Mouse (Mus musculus): ENCODE data around the gene Ifnar2. TPM values are rescaled to one million over a fixed set of nuclear protein-coding genes. Genes with fewer than 3 reads are reported as not detected.

Ifnar2 gene
- polyA plus RNA-seq, 1 experiment from 2014 or later = 41.1 TPM

DNA sequence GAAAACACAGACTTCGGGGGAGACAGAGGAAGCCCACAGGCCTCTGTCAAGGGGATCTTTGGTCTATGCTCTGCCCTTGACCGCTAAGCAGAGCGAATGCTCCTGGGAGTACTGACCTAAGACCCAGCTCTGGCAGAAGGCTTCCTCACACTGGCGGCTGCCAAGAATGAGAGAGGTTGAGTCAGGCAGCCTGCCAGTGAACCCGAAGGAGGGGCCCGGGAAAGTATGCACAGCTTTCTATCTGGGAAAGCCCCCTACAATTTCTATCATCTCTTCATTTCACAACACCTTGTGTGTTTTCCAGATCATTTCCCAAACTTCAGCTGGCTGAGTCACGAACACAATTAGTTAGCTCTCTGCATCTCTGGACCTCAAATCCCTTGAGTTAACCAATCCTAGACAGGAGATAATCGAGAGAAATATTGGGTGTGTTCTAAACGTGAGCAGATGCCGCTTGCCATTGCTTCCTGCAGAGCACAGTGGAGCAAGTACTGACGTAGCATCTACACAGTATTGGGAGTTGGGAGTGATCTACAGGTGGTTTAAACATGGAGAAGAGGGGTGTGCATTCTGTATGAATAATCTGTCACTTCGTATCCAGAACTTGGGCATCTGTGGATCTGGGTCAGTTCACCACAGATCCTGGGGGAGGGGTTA is 9.8 kb upstream of the Ifnar2 start:
- no peak overlapping the region for H3K4me3 ChIP-seq (ENCODE audit: low read depth, low read length)
- no peak overlapping the region for H3K9ac ChIP-seq (ENCODE audit: low read length)
- H3K9me3 ChIP-seq (ENCODE audit: control insufficient read depth, low read length) = no peaks in the 10 kb centered on the region
- no peak overlapping the region for H3K4me2 ChIP-seq (ENCODE audit: low read length)
- peak overlapping the region; percentile 47; the same call in 1 of the 2 replicates for H3K27ac ChIP-seq (ENCODE audit: low read depth)
- ATAC-seq (replicated peaks; ENCODE audit: low FRiP score, low TSS enrichment, low read depth) (no peak), DNase-seq (ENCODE audit: low spot score) (no peak)
- H3K36me3 ChIP-seq (ENCODE audit: control insufficient read depth, insufficient read depth, low read length) = no peaks in the 10 kb centered on the region
- WGBS = 58% methylated on average over 12 of the region's 12 CpGs
- peaks cover 4% of the 10 kb centered on the region; the same call in 1 of the 2 replicates for H3K4me1 ChIP-seq (replicated peaks; ENCODE audit: control insufficient read depth, insufficient read depth, low read length)
- H3K27me3 ChIP-seq (replicated peaks; ENCODE audit: control insufficient read depth, insufficient read depth, low read length) = no peaks in the 10 kb centered on the region

DNA sequence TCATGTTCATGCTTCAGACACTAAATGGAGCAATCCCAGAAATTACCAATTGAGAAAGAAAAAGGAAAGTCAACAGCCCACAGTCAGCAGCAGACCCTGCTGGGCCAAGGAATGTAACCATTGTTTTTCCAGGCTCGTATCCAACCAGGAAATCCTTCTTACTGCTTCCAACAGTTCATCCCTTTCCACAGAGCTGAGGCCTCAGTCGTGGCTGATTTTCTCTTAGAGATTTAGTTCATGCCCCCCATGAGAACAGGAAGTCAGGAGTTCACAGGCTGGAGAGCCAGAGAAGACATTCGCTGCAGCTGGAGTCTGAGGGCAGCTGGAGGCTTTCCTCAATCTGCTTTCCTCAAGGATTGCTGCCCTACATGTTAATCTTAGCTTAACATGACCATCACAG is 9.1 kb upstream of the Ifnar2 start:
- Histone ChIP-seq H3K36me3 (ENCODE audit: control insufficient read depth, insufficient read depth, low read length) (no peaks in the 10 kb centered on the region), H3K27ac (ENCODE audit: low read depth) (peak overlapping the region; percentile 47; the same call in 1 of the 2 replicates), H3K9ac (ENCODE audit: low read length) (no peak overlapping the region), H3K9me3 (ENCODE audit: control insufficient read depth, low read length) (no peaks in the 10 kb centered on the region), H3K27me3 (replicated peaks; ENCODE audit: control insufficient read depth, insufficient read depth, low read length) (no peaks in the 10 kb centered on the region), H3K4me1 (replicated peaks; ENCODE audit: control insufficient read depth, insufficient read depth, low read length) (peaks cover 4% of the 10 kb centered on the region; the same call in 1 of the 2 replicates), H3K4me3 (ENCODE audit: low read depth, low read length) (no peak overlapping the region), H3K4me2 (ENCODE audit: low read length) (no peak overlapping the region)
- ATAC-seq (replicated peaks; ENCODE audit: low FRiP score, low TSS enrichment, low read depth) (no peak), DNase-seq (ENCODE audit: low spot score) (no peak)
- WGBS = 18% methylated on average over 3 of the region's 3 CpGs

DNA sequence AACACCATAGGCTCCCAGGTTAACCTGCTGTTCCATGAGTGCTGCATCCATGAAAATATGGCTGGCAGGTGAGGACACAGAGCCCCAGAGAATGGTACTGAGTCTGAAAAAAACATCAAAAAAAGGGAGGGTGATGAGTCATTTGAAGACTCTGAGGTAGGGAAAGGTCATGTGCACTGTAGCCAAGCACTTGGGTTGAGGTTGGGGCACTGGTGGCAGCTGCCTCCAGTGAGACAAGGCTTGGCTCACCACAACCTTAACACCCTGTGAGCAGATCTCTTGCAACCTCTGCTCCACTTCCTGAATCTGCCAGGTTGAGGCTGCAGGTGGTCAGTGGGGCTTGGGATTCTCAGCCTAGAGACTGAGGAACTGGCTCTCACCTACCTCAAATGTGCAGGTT is 6.0 kb upstream of the Ifnar2 start:
- H3K4me3 ChIP-seq (ENCODE audit: low read depth, low read length) = no peak overlapping the region
- no peaks in the 10 kb centered on the region for H3K9me3 ChIP-seq (ENCODE audit: control insufficient read depth, low read length)
- peaks cover 4% of the 10 kb centered on the region; the same call in 1 of the 2 replicates for H3K4me1 ChIP-seq (replicated peaks; ENCODE audit: control insufficient read depth, insufficient read depth, low read length)
- no peaks in the 10 kb centered on the region for H3K36me3 ChIP-seq (ENCODE audit: control insufficient read depth, insufficient read depth, low read length)
- no peak overlapping the region for H3K4me2 ChIP-seq (ENCODE audit: low read length)
- H3K27me3 ChIP-seq (replicated peaks; ENCODE audit: control insufficient read depth, insufficient read depth, low read length) = no peaks in the 10 kb centered on the region
- no peak overlapping the region for H3K9ac ChIP-seq (ENCODE audit: low read length)
- ATAC-seq (replicated peaks; ENCODE audit: low FRiP score, low TSS enrichment, low read depth) (no peak), DNase-seq (ENCODE audit: low spot score) (no peak)
- no peak overlapping the region for H3K27ac ChIP-seq (ENCODE audit: low read depth)

DNA sequence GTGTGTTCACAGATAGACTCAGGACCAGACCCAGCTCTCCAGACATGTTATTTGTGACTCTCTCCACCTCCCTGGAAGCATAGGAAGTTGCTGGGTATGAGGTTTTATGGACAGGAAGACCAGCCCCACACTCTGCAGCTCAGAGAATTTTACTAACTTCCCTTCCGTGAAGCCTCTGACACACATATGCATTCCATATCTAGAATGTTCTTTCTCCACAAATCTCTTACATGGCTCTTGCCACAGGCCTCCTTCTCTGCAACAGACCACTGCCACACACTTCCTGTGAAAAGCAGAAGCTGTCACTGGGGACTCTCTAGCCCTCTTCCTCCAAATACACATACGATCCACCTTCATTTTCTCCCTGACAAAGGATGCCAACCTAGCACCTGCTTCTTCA is 5.5 kb upstream of the Ifnar2 start:
- no peak overlapping the region for H3K27ac ChIP-seq (ENCODE audit: low read depth)
- no peak overlapping the region for H3K9ac ChIP-seq (ENCODE audit: low read length)
- H3K36me3 ChIP-seq (ENCODE audit: control insufficient read depth, insufficient read depth, low read length) = no peaks in the 10 kb centered on the region
- H3K4me3 ChIP-seq (ENCODE audit: low read depth, low read length) = no peak overlapping the region
- no peak for DNase-seq (ENCODE audit: low spot score)
- H3K27me3 ChIP-seq (replicated peaks; ENCODE audit: control insufficient read depth, insufficient read depth, low read length) = no peaks in the 10 kb centered on the region
- 74% methylated on average over 2 of the region's 2 CpGs for WGBS
- H3K9me3 ChIP-seq (ENCODE audit: control insufficient read depth, low read length) = no peaks in the 10 kb centered on the region
- H3K4me2 ChIP-seq (ENCODE audit: low read length) = no peak overlapping the region
- ATAC-seq (replicated peaks; ENCODE audit: low FRiP score, low TSS enrichment, low read depth) = no peak
- peaks cover 4% of the 10 kb centered on the region; the same call in 1 of the 2 replicates for H3K4me1 ChIP-seq (replicated peaks; ENCODE audit: control insufficient read depth, insufficient read depth, low read length)

DNA sequence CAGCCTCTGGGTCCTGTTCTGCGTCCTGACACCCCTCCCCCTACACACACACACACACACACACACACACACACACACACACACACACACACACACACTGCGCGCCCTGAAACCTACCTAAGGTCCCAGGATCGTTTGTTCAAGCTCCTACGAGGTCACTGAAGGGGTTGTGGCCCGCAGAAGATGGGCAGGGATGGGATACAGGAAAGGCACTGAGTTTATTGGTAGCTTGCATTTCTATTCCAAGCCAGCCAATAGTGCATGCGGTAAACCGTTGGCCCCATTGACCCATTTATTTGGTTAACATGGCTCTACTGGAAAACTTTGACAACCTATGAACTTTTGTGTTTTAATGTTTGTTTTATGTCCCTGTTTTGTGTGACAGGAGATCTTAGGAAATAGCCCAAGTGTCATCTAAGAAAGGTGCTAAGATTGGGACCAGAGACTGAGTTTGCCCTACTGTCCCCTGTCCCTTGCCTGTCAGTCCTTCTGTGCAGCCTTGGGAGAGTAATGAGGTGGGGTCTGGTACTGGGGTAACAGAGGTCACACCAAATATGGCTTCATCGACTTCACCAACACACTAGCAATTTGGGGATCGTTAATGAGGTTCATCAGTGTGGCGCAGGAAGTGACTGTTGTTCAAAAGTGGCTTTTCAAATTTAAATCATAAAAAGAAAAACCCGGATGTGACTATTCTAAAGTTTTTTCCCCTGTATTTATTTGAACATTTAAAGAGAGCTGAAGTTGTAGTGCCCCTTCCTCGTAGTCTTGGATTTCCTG is 1.1 kb downstream of the Ifnar2 start:
- Histone ChIP-seq H3K9ac (ENCODE audit: low read length) (peak overlapping the region; percentile 91), H3K27ac (ENCODE audit: low read depth) (peak overlapping the region; percentile 91; the same call in 1 of the 2 replicates), H3K27me3 (replicated peaks; ENCODE audit: control insufficient read depth, insufficient read depth, low read length) (no peaks in the 10 kb centered on the region), H3K9me3 (ENCODE audit: control insufficient read depth, low read length) (no peaks in the 10 kb centered on the region), H3K4me3 (ENCODE audit: low read depth, low read length) (peak overlapping the region; percentile 90), H3K4me2 (ENCODE audit: low read length) (peak overlapping the region; percentile 71), H3K4me1 (replicated peaks; ENCODE audit: control insufficient read depth, insufficient read depth, low read length) (peaks cover 12% of the 10 kb centered on the region; the same call in 1 of the 2 replicates), H3K36me3 (ENCODE audit: control insufficient read depth, insufficient read depth, low read length) (no peaks in the 10 kb centered on the region)
- DNase-seq (ENCODE audit: low spot score) = no peak
- no peak for ATAC-seq (replicated peaks; ENCODE audit: low FRiP score, low TSS enrichment, low read depth)
- 33% methylated on average over 13 of the region's 13 CpGs for WGBS

GRCm38 (mm10) chr16:91374253-91374634 is 1.7 kb downstream of the Ifnar2 start:
- no peaks in the 10 kb centered on the region for H3K9me3 ChIP-seq (ENCODE audit: control insufficient read depth, low read length)
- H3K4me3 ChIP-seq (ENCODE audit: low read depth, low read length) = 0 out of 2 replicates have a peak overlapping the region, but pooled peaks have one; percentile 90
- no peaks in the 10 kb centered on the region for H3K36me3 ChIP-seq (ENCODE audit: control insufficient read depth, insufficient read depth, low read length)
- peaks cover 12% of the 10 kb centered on the region; the same call in 1 of the 2 replicates for H3K4me1 ChIP-seq (replicated peaks; ENCODE audit: control insufficient read depth, insufficient read depth, low read length)
- no peak for DNase-seq (ENCODE audit: low spot score)
- H3K4me2 ChIP-seq (ENCODE audit: low read length) = peak overlapping the region; percentile 71; the same call in 1 of the 2 replicates
- no peak overlapping the region; the same call in 1 of the 2 replicates for H3K9ac ChIP-seq (ENCODE audit: low read length)
- ATAC-seq (replicated peaks; ENCODE audit: low FRiP score, low TSS enrichment, low read depth) = no peak
- WGBS = 82% methylated on average over 3 of the region's 3 CpGs
- no peak overlapping the region for H3K27ac ChIP-seq (ENCODE audit: low read depth)
- no peaks in the 10 kb centered on the region for H3K27me3 ChIP-seq (replicated peaks; ENCODE audit: control insufficient read depth, insufficient read depth, low read length)

- Histone ChIP-seq H3K4me3 (ENCODE audit: low read depth, low read length) (no peak overlapping the region), H3K9ac (ENCODE audit: low read length) (no peak overlapping the region), H3K4me2 (ENCODE audit: low read length) (no peak overlapping the region), H3K27me3 (replicated peaks; ENCODE audit: control insufficient read depth, insufficient read depth, low read length) (no peaks in the 10 kb centered on the region), H3K27ac (ENCODE audit: low read depth) (no peak overlapping the region), H3K4me1 (replicated peaks; ENCODE audit: control insufficient read depth, insufficient read depth, low read length) (peaks cover 12% of the 10 kb centered on the region; the same call in 1 of the 2 replicates), H3K9me3 (ENCODE audit: control insufficient read depth, low read length) (no peaks in the 10 kb centered on the region), H3K36me3 (ENCODE audit: control insufficient read depth, insufficient read depth, low read length) (no peaks in the 10 kb centered on the region)
- 90% methylated on average over 10 of the region's 10 CpGs for WGBS
- no peak for ATAC-seq (replicated peaks; ENCODE audit: low FRiP score, low TSS enrichment, low read depth)
- DNase-seq (ENCODE audit: low spot score) = no peak
Observed at GRCm38 (mm10) chr16:91376701-91377100, 4.1 kb downstream of the Ifnar2 start.

DNA sequence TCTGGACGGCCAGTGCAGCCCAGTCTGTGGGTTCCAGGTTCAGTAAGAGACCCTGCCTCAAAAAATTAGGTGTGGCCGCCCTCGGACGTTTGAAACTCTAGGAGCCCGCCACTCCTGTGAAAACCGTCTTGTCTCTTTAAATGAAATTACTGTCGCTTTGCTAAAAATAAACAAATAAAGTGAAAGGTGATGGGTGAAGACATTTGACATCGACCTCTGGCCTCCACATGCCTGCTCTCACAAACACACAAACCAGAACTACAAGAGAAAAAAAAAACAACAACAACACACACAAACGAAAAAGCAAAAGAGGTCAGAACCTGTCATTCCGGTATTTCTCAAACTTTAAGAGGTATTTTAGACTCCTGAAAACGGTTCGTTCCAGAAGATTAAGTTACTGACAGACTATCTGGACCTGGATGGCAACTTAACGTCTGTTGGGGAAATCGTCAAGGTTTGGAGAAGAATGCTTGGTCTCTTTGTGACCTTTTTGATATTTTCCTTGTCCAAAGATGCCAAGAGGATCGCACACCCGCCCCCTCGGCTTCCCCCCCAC is 5.9 kb downstream of the Ifnar2 start:
- no peak overlapping the region for H3K9ac ChIP-seq (ENCODE audit: low read length)
- H3K27me3 ChIP-seq (replicated peaks; ENCODE audit: control insufficient read depth, insufficient read depth, low read length) = no peaks in the 10 kb centered on the region
- DNase-seq (ENCODE audit: low spot score) (no peak), ATAC-seq (replicated peaks; ENCODE audit: low FRiP score, low TSS enrichment, low read depth) (no peak)
- no peak overlapping the region for H3K27ac ChIP-seq (ENCODE audit: low read depth)
- peaks cover 10% of the 10 kb centered on the region; the same call in 1 of the 2 replicates for H3K4me1 ChIP-seq (replicated peaks; ENCODE audit: control insufficient read depth, insufficient read depth, low read length)
- no peaks in the 10 kb centered on the region for H3K9me3 ChIP-seq (ENCODE audit: control insufficient read depth, low read length)
- 0 out of 2 replicates have a peak, but pooled peaks cover under 1% of the 10 kb centered on the region for H3K36me3 ChIP-seq (ENCODE audit: control insufficient read depth, insufficient read depth, low read length)
- H3K4me2 ChIP-seq (ENCODE audit: low read length) = 0 out of 2 replicates have a peak overlapping the region, but pooled peaks have one; percentile 19
- 50% methylated on average over 17 of the region's 17 CpGs for WGBS
- H3K4me3 ChIP-seq (ENCODE audit: low read depth, low read length) = no peak overlapping the region

All from intestine, embryonic 14.5 days (tissue).